8 mouse cellular contexts compared by ENCODE assay signal in genomic region chr2:167060360-167060759, GRCm38 (mm10). TPM values are rescaled to one million over a fixed set of nuclear protein-coding genes. Genes with fewer than 3 reads are reported as not detected.
DNase-seq lines count a peak whose midpoint lies in the region; ATAC-seq lines count a peak whose summit lies in the region.

No protein-coding gene starts in this region.

- peaks cover 48% of the 10 kb centered on the region for H3K4me1 ChIP-seq in kidney, embryonic 16.5 days (ENCODE audit: insufficient read depth, low read length)
- peaks cover 19% of the 10 kb centered on the region for H3K4me1 ChIP-seq in brown adipose tissue, adult 24 weeks (ENCODE audit: control insufficient read depth, insufficient read depth, insufficient read length, low read length)
- H3K4me1 ChIP-seq in hindbrain, embryonic 12.5 days, result peaks cover 29% of the 10 kb centered on the region
- peaks cover 31% of the 10 kb centered on the region for H3K4me1 ChIP-seq in midbrain, embryonic 12.5 days

- 0 out of 2 replicates have a peak overlapping the region, but pooled peaks have one; percentile 5 for H3K4me3 ChIP-seq in kidney, embryonic 16.5 days (ENCODE audit: low read length)
- peak overlapping the region; percentile 36 for H3K4me3 ChIP-seq in brown adipose tissue, adult 24 weeks (ENCODE audit: insufficient read depth, low read depth, low read length)
- no peak overlapping the region for H3K4me3 ChIP-seq in hindbrain, embryonic 12.5 days
- H3K4me3 ChIP-seq in midbrain, embryonic 12.5 days, result no peak overlapping the region

- H3K27me3 ChIP-seq in kidney, embryonic 16.5 days (ENCODE audit: insufficient read depth, low read length), result no peaks in the 10 kb centered on the region
- H3K27me3 ChIP-seq in hindbrain, embryonic 12.5 days, result no peaks in the 10 kb centered on the region
- no peaks in the 10 kb centered on the region for H3K27me3 ChIP-seq in midbrain, embryonic 12.5 days

- peaks cover 38% of the 10 kb centered on the region for H3K36me3 ChIP-seq in kidney, embryonic 16.5 days (ENCODE audit: insufficient read depth, low read length)
- peaks cover 41% of the 10 kb centered on the region for H3K36me3 ChIP-seq in hindbrain, embryonic 12.5 days
- peaks cover 41% of the 10 kb centered on the region for H3K36me3 ChIP-seq in midbrain, embryonic 12.5 days

- H3K27ac ChIP-seq in kidney, embryonic 16.5 days (ENCODE audit: low read length), result peak overlapping the region; percentile 92
- peak overlapping the region; percentile 46 for H3K27ac ChIP-seq in brown adipose tissue, adult 24 weeks (replicated peaks; ENCODE audit: low read depth, low read length)
- no peak overlapping the region for H3K27ac ChIP-seq in hindbrain, embryonic 12.5 days
- no peak overlapping the region for H3K27ac ChIP-seq in midbrain, embryonic 12.5 days (replicated peaks)

- H3K4me2 ChIP-seq in kidney, embryonic 16.5 days (replicated peaks; ENCODE audit: low read depth, low read length), result peak overlapping the region; percentile 50
- 0 out of 2 replicates have a peak overlapping the region, but pooled peaks have one; percentile 1 for H3K4me2 ChIP-seq in hindbrain, embryonic 12.5 days (replicated peaks)
- no peak overlapping the region for H3K4me2 ChIP-seq in midbrain, embryonic 12.5 days (replicated peaks)

- no peaks in the 10 kb centered on the region for H3K9me3 ChIP-seq in kidney, embryonic 16.5 days (ENCODE audit: low read length)
- H3K9me3 ChIP-seq in hindbrain, embryonic 12.5 days (replicated peaks), result no peaks in the 10 kb centered on the region
- no peaks in the 10 kb centered on the region for H3K9me3 ChIP-seq in midbrain, embryonic 12.5 days

- WGBS in kidney, embryonic 16.5 days, result 44% methylated on average over 3 of the region's 3 CpGs
- whole genome bisulfite sequencing in hindbrain, embryonic 12.5 days, result 52% methylated on average over 3 of the region's 3 CpGs
- 62% methylated on average over 3 of the region's 3 CpGs for WGBS in midbrain, embryonic 12.5 days

- intact Hi-C loops in left cerebral cortex, postnatal 36 days (cut with DNase I), result loop anchor here (5.0 to 10.0 kb wide), 2 partner anchors 362 to 424 kb away; partner anchors contain the start of gene Slc9a8

- DNase-seq in kidney, adult 18-20 months, result no peak
- no peak for DNase-seq in thymus, postnatal 4 days
- no peak for DNase-seq in spleen, postnatal 4 days (ENCODE audit: low spot score in 2 of 2)
- no peak for DNase-seq in left cerebral cortex, postnatal 36 days (ENCODE audit: low spot score in 2 of 2)

- no peak for ATAC-seq in kidney, embryonic 16.5 days (ENCODE audit: low FRiP score, low TSS enrichment)
- ATAC-seq in hindbrain, embryonic 12.5 days (ENCODE audit: low FRiP score), result no peak
- no peak for ATAC-seq in midbrain, embryonic 12.5 days (ENCODE audit: low FRiP score, low read depth)

- H3K9ac ChIP-seq in kidney, embryonic 16.5 days (replicated peaks; ENCODE audit: low read length), result peak overlapping the region; percentile 60
- H3K9ac ChIP-seq in hindbrain, embryonic 12.5 days, result peak overlapping the region; percentile 38; the same call in 1 of the 2 replicates
- H3K9ac ChIP-seq in midbrain, embryonic 12.5 days (replicated peaks), result peak overlapping the region; percentile 50

RNA-seq across cellular contexts. Expression of gene Znfx1, which starts 2.5 kb away (rescaled TPM):
- polyA plus RNA-seq in kidney, embryonic 16.5 days (2015; fragmentation: Nextera tagmentation; extraction: Ambion mirVana), result 11.8 TPM in 2 replicates
- 20.1 and 24.6 TPM in 2 replicates for polyA plus RNA-seq in brown adipose tissue, adult 24 weeks (2012; ENCODE audit: insufficient read depth, insufficient read length, missing spikeins)
- polyA plus RNA-seq in hindbrain, embryonic 12.5 days (2016; fragmentation: Nextera tagmentation; extraction: Ambion mirVana), result 9.4 and 9.7 TPM in 2 replicates
- 9.0 and 9.6 TPM in 2 replicates for polyA plus RNA-seq in midbrain, embryonic 12.5 days (2016; fragmentation: Nextera tagmentation; extraction: Ambion mirVana)
- total RNA-seq in left cerebral cortex, postnatal 36 days (2021), result 10 to 100 TPM; 69.8 to 73.5 TPM

RNA-seq across cellular contexts. Expression of gene Ddx27, which starts 45.4 kb away (rescaled TPM):
- 57.6 and 59.2 TPM in 2 replicates for polyA plus RNA-seq in kidney, embryonic 16.5 days (2015; fragmentation: Nextera tagmentation; extraction: Ambion mirVana)
- polyA plus RNA-seq in brown adipose tissue, adult 24 weeks (2012; ENCODE audit: insufficient read depth, insufficient read length, missing spikeins), result 16.1 and 20.4 TPM in 2 replicates
- polyA plus RNA-seq in hindbrain, embryonic 12.5 days (2016; fragmentation: Nextera tagmentation; extraction: Ambion mirVana), result 42.0 and 50.1 TPM in 2 replicates
- 50.2 and 51.8 TPM in 2 replicates for polyA plus RNA-seq in midbrain, embryonic 12.5 days (2016; fragmentation: Nextera tagmentation; extraction: Ambion mirVana)
- 10 to 100 TPM; 26.0 to 39.1 TPM for total RNA-seq in left cerebral cortex, postnatal 36 days (2021)

Comparison
In these comparisons a context has a peak if more than half of its experiments do, and no peak if none do; other contexts are left out.
1. H3K27ac ChIP-seq: peak in kidney, embryonic 16.5 days (single experiment) and brown adipose tissue, adult 24 weeks (single experiment); none in hindbrain, embryonic 12.5 days (single experiment) and midbrain, embryonic 12.5 days (single experiment).
2. H3K4me3 ChIP-seq: peak in kidney, embryonic 16.5 days (single experiment) and brown adipose tissue, adult 24 weeks (single experiment); none in hindbrain, embryonic 12.5 days (single experiment) and midbrain, embryonic 12.5 days (single experiment).
3. Peak in every context shown above with its lines, with median percentiles within 50 percentile points of each other: H3K9ac ChIP-seq.